Comparison of ENCODE assay signal across 13 mouse cellular contexts in the genomic region with DNA sequence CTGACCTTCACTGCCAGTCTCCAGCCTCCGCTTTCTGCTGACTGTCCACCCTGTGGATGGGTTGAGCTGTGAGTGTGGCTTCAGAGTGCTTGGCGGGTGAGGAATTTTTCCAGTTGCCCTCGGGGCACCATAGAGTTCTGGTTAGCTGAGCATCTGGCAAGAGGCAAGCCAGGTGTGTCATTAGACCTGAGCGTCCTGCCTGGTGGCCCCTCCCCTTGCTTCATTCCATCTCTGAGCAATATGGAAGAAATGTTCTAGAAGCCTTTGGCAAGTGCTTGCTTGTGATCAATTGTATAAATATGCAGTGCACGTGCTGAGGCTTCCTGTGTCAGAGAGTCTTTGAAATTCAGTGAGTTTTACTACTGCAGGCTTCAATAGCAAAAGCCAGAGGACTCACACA. TPM values are rescaled to one million over a fixed set of nuclear protein-coding genes. Genes with fewer than 3 reads are reported as not detected.
A peak's percentile ranks its signal among the peaks of the same experiment; 100 is the strongest.
DNase-seq lines count a peak whose midpoint lies in the region; ATAC-seq and TF ChIP-seq lines count a peak whose summit lies in the region.
"Had no signal": no experiment of that assay in that cellular context is flagged by ENCODE, and none has a peak within 500 bp of the region (broad histone marks: within the 10 kb centered on the region; RNA-seq: fewer than 3 reads in every experiment).

No protein-coding gene starts in this region.

- POLR2A ChIA-PET in Patski (lab: Charles Lee): interaction anchor here (1.0 to 1.6 kb wide), 3 partner anchors 14 to 89 kb away, joined by 3 read pairs; no protein-coding TSS in a partner anchor

- H3K36me3 ChIP-seq in lung, postnatal 0 days (ENCODE audit: insufficient read depth, low read length): no peaks in the 10 kb centered on the region
- no peaks in the 10 kb centered on the region for H3K36me3 ChIP-seq in kidney, adult 2 months (ENCODE audit: control insufficient read depth, insufficient read depth, low read length)
- no peaks in the 10 kb centered on the region for H3K36me3 ChIP-seq in limb, embryonic 11.5 days (ENCODE audit: control insufficient read depth, insufficient read depth, low read length)
- no peaks in the 10 kb centered on the region for H3K36me3 ChIP-seq in forebrain, embryonic 15.5 days
- H3K36me3 ChIP-seq in liver, postnatal 0 days (replicated peaks; ENCODE audit: insufficient read depth, low read length): no peaks in the 10 kb centered on the region
- H3K36me3 ChIP-seq: liver, embryonic 13.5 days had no signal

- in situ Hi-C loops in Patski (cut with MboI; ENCODE audit: low pct_unique_long_range_greater_than_20kb): no loop called here

- no peak overlapping the region for H3K9ac ChIP-seq in lung, postnatal 0 days (replicated peaks; ENCODE audit: low read depth)
- no peak overlapping the region for H3K9ac ChIP-seq in limb, embryonic 11.5 days (ENCODE audit: low read length)
- no peak overlapping the region for H3K9ac ChIP-seq in forebrain, embryonic 15.5 days (replicated peaks)
- H3K9ac ChIP-seq in liver, postnatal 0 days (replicated peaks): no peak overlapping the region
- H3K9ac ChIP-seq: liver, embryonic 13.5 days had no signal

- no peak overlapping the region for H3K4me3 ChIP-seq in lung, postnatal 0 days (ENCODE audit: low read depth, low read length)
- no peak overlapping the region for H3K4me3 ChIP-seq in kidney, adult 2 months (ENCODE audit: insufficient read depth, low read depth, low read length)
- H3K4me3 ChIP-seq in limb, embryonic 11.5 days (ENCODE audit: low read depth, low read length): no peak overlapping the region
- H3K4me3 ChIP-seq in forebrain, embryonic 15.5 days: no peak overlapping the region
- H3K4me3 ChIP-seq in liver, postnatal 0 days (ENCODE audit: low read depth, low read length): no peak overlapping the region
- H3K4me3 ChIP-seq: liver, embryonic 13.5 days; megakaryocyte, embryonic 14.5 days had no signal

- CTCF ChIA-PET in Patski (lab: Charles Lee): interaction anchor here (0.9 to 2.1 kb wide), 2 partner anchors 16 to 86 kb away, joined by 3 to 9 read pairs; no protein-coding TSS in a partner anchor

- TF ChIP-seq CTCF in lung, postnatal 0 days (IDR thresholded peaks at IDR 0.05): no peak
- TF ChIP-seq CTCF in Patski (IDR thresholded peaks at IDR 0.05): peak; percentile 39
- no peak for TF ChIP-seq CTCF in kidney, adult 2 months (conservative IDR thresholded peaks at IDR 0.05; ENCODE audit: insufficient read depth, insufficient read length, low read depth, low read length)
- no peak for TF ChIP-seq CTCF in liver, postnatal 0 days (IDR thresholded peaks at IDR 0.05; ENCODE audit: low read depth)

- no peaks in the 10 kb centered on the region for H3K9me3 ChIP-seq in lung, postnatal 0 days (ENCODE audit: low read length)
- no peaks in the 10 kb centered on the region for H3K9me3 ChIP-seq in limb, embryonic 11.5 days (ENCODE audit: control insufficient read depth, low read length)
- H3K9me3 ChIP-seq in forebrain, embryonic 15.5 days: no peaks in the 10 kb centered on the region
- no peaks in the 10 kb centered on the region for H3K9me3 ChIP-seq in liver, postnatal 0 days (ENCODE audit: low read length)
- H3K9me3 ChIP-seq: liver, embryonic 13.5 days; megakaryocyte, embryonic 14.5 days had no signal

- no peak overlapping the region for H3K4me2 ChIP-seq in lung, postnatal 0 days (replicated peaks; ENCODE audit: low read depth, low read length)
- no peak overlapping the region for H3K4me2 ChIP-seq in limb, embryonic 11.5 days (ENCODE audit: low read depth, severe bottlenecking)
- no peak overlapping the region for H3K4me2 ChIP-seq in forebrain, embryonic 15.5 days (replicated peaks)
- no peak overlapping the region for H3K4me2 ChIP-seq in liver, postnatal 0 days (ENCODE audit: low read depth, low read length)
- H3K4me2 ChIP-seq: liver, embryonic 13.5 days had no signal

- WGBS in lung, postnatal 0 days: 55% methylated on average over 5 of the region's 5 CpGs
- WGBS in kidney, adult 2 months: 25% methylated on average over 5 of the region's 5 CpGs
- 31% methylated on average over 5 of the region's 5 CpGs for WGBS in limb, embryonic 11.5 days
- 69% methylated on average over 5 of the region's 5 CpGs for WGBS in forebrain, embryonic 15.5 days
- WGBS in liver, postnatal 0 days (ENCODE audit: insufficient replicate concordance): 51% methylated on average over 5 of the region's 5 CpGs

- peak; percentile 55 for DNase-seq in lung, postnatal 0 days (ENCODE audit: low spot score)
- no peak for DNase-seq in lung, postnatal 25 days (ENCODE audit: low spot score)
- DNase-seq in Patski (ENCODE audit: low read depth, low spot score): peak; percentile 78
- peak; percentile 87 for DNase-seq in kidney, adult 2 months
- DNase-seq in limb, embryonic 11.5 days (ENCODE audit: low spot score): peak; percentile 65
- no peak for DNase-seq in liver, postnatal 0 days
- DNase-seq: heart, postnatal 14 days; liver, embryonic 13.5 days had no signal

- no peak for TF ChIP-seq POLR2A in kidney, adult 2 months (IDR thresholded peaks at IDR 0.05; ENCODE audit: low read depth, low read length)

- TF ChIP-seq EP300 in lung, postnatal 0 days (IDR thresholded peaks at IDR 0.05): peak; percentile 74
- TF ChIP-seq EP300 in liver, postnatal 0 days (IDR thresholded peaks at IDR 0.05; ENCODE audit: low read depth): no peak

- peaks cover 24% of the 10 kb centered on the region; the same call in 1 of the 2 replicates for H3K4me1 ChIP-seq in lung, postnatal 0 days (ENCODE audit: insufficient read depth, low read depth, low read length)
- peaks cover 25% of the 10 kb centered on the region for H3K4me1 ChIP-seq in kidney, adult 2 months (ENCODE audit: control insufficient read depth, insufficient read depth, low read length)
- peaks cover 45% of the 10 kb centered on the region for H3K4me1 ChIP-seq in limb, embryonic 11.5 days (ENCODE audit: control insufficient read depth, insufficient read depth, low read length)
- H3K4me1 ChIP-seq in forebrain, embryonic 15.5 days: peaks cover 53% of the 10 kb centered on the region
- peaks cover 9% of the 10 kb centered on the region; the same call in 1 of the 2 replicates for H3K4me1 ChIP-seq in liver, postnatal 0 days (ENCODE audit: insufficient read depth)

- H3K27me3 ChIP-seq in lung, postnatal 0 days (replicated peaks; ENCODE audit: insufficient read depth, low read length): no peaks in the 10 kb centered on the region
- no peaks in the 10 kb centered on the region for H3K27me3 ChIP-seq in Patski
- H3K27me3 ChIP-seq in kidney, adult 2 months (replicated peaks; ENCODE audit: control insufficient read depth, insufficient read depth, low read length): no peaks in the 10 kb centered on the region
- no peaks in the 10 kb centered on the region for H3K27me3 ChIP-seq in limb, embryonic 11.5 days (ENCODE audit: control insufficient read depth, insufficient read depth, low read length)
- no peaks in the 10 kb centered on the region for H3K27me3 ChIP-seq in forebrain, embryonic 15.5 days
- no peaks in the 10 kb centered on the region for H3K27me3 ChIP-seq in liver, postnatal 0 days (ENCODE audit: insufficient read depth, low read length)

- ATAC-seq in lung, postnatal 0 days: no peak
- ATAC-seq in Patski: peak; percentile 70
- ATAC-seq in limb, embryonic 11.5 days (ENCODE audit: insufficient number of reproducible peaks, low FRiP score, low TSS enrichment, low read depth): no peak
- no peak for ATAC-seq in cerebellum, adult (ENCODE audit: insufficient number of reproducible peaks, low FRiP score, low TSS enrichment)
- no peak for ATAC-seq in forebrain, embryonic 15.5 days (replicated peaks)
- ATAC-seq in liver, postnatal 0 days: no peak
- ATAC-seq: activated CD4-positive, CD25-positive, alpha-beta regulatory T cell, adult 4 months; forebrain, embryonic 14.5 days had no signal

- no peak overlapping the region for H3K27ac ChIP-seq in lung, postnatal 0 days (ENCODE audit: low read length)
- H3K27ac ChIP-seq in kidney, adult 2 months (ENCODE audit: insufficient read depth, low read depth, low read length): peak overlapping the region; percentile 12; the same call in 1 of the 2 replicates
- H3K27ac ChIP-seq in limb, embryonic 11.5 days (replicated peaks; ENCODE audit: low read depth, low read length): no peak overlapping the region
- no peak overlapping the region for H3K27ac ChIP-seq in forebrain, embryonic 15.5 days (replicated peaks)
- no peak overlapping the region for H3K27ac ChIP-seq in liver, postnatal 0 days (ENCODE audit: low read depth)
- H3K27ac ChIP-seq: liver, embryonic 13.5 days had no signal

RNA-seq across cellular contexts. Expression of gene Tead1, which starts 21.0 kb away (rescaled TPM):
- 23.0 and 28.8 TPM in 2 replicates for polyA plus RNA-seq in lung, postnatal 0 days (2015; fragmentation: Nextera tagmentation; extraction: Ambion mirVana)
- polyA plus RNA-seq in Patski (2021): 56.4 TPM
- 14.7 TPM in 2 replicates for polyA plus RNA-seq in kidney, adult 2 months (2012; rRNA removed)
- 17.8 and 18.3 TPM in 2 replicates for polyA plus RNA-seq in limb, embryonic 11.5 days (2014; fragmentation: Nextera tagmentation; extraction: Ambion mirVana)
- polyA plus RNA-seq in forebrain, embryonic 15.5 days (2015; fragmentation: Nextera tagmentation; extraction: Ambion mirVana): 18.0 and 18.3 TPM in 2 replicates
- polyA plus RNA-seq in liver, postnatal 0 days (2015; fragmentation: Nextera tagmentation; extraction: Ambion mirVana): 1.4 and 2.1 TPM in 2 replicates

Comparison
In these comparisons a context has a peak if more than half of its experiments do, and no peak if none do; other contexts are left out.
1. DNase-seq: peak in lung, postnatal 0 days (single experiment), Patski (single experiment), kidney, adult 2 months (single experiment) and limb, embryonic 11.5 days (single experiment); none in lung, postnatal 25 days (single experiment) and liver, postnatal 0 days (single experiment).